Mouse (Mus musculus): ENCODE data around the gene Aldh9a1. TPM values are rescaled to one million over a fixed set of nuclear protein-coding genes. Genes with fewer than 3 reads are reported as not detected.

Aldh9a1 gene
- polyA plus RNA-seq, 1 experiment from 2014 or later = 26.5 TPM

- no peak overlapping the region for H3K27ac ChIP-seq (replicated peaks in 1 of 2; ENCODE audit: control insufficient read depth in 1 of 2, insufficient read depth in 1 of 2, low read depth in 2 of 2, low read length in 2 of 2)
- no peaks in the 10 kb centered on the region for H3K36me3 ChIP-seq (ENCODE audit: control insufficient read depth, insufficient read depth, low read length)
- no peaks in the 10 kb centered on the region for H3K9me3 ChIP-seq (ENCODE audit: control insufficient read depth, low read length)
- ATAC-seq (ENCODE audit: insufficient number of reproducible peaks, insufficient read depth, low FRiP score, low read depth) = no peak
- H3K9ac ChIP-seq (ENCODE audit: low read length) = no peak overlapping the region
- no peak overlapping the region for H3K4me2 ChIP-seq (ENCODE audit: low read length)
- H3K4me1 ChIP-seq (ENCODE audit: control insufficient read depth in 2 of 2, insufficient read depth in 2 of 2, low read length in 2 of 2) = no peaks in the 10 kb centered on the region
- H3K27me3 ChIP-seq (ENCODE audit: control insufficient read depth, insufficient read depth, low read length) = peaks cover 6% of the 10 kb centered on the region
- H3K4me3 ChIP-seq (ENCODE audit: control insufficient read depth in 1 of 2, insufficient read depth in 1 of 2, low read depth in 1 of 2, low read length in 2 of 2) = no peak overlapping the region
- WGBS = 1% methylated on average over 7 of the region's 7 CpGs
Observed at GRCm38 (mm10) chr1:167414846-167415245, 65.1 kb downstream of the Aldh9a1 start.

Small RNAs within 50 kb of the gene (microRNA-seq; reads per million reads assigned to microRNA genes)
- gene Gm25911 = not detected

Other genes with a start within 250 kb of the Aldh9a1 start
- gene Uck2, start 64.7 kb upstream of the Aldh9a1 start, polyA plus RNA-seq (2014; fragmentation: Nextera tagmentation; extraction: Ambion mirVana) = 39.2 TPM in 2 replicates
- 85.6 and 90.1 TPM in 2 replicates for gene Tmco1, start 41.6 kb upstream of the Aldh9a1 start, polyA plus RNA-seq (2014; fragmentation: Nextera tagmentation; extraction: Ambion mirVana)
- gene Mgst3, start 43.9 kb downstream of the Aldh9a1 start, polyA plus RNA-seq (2014; fragmentation: Nextera tagmentation; extraction: Ambion mirVana) = 215 and 219 TPM in 2 replicates
- gene Lrrc52, start 116.8 kb downstream of the Aldh9a1 start, polyA plus RNA-seq (2014; fragmentation: Nextera tagmentation; extraction: Ambion mirVana) = 0.30 and 0.47 TPM in 2 replicates
- gene Rxrg, start 248.4 kb downstream of the Aldh9a1 start, polyA plus RNA-seq (2014; fragmentation: Nextera tagmentation; extraction: Ambion mirVana) = 1.2 and 1.4 TPM in 2 replicates

Data from heart, embryonic 14.5 days (tissue).